Mouse (Mus musculus) ES-E14 (cell line): ENCODE data around the gene Rgs1.

Experiments used
- CHD2 ChIP-seq: IDR thresholded peaks from 2 replicates; pipeline ENCODE4 v1.6.1; 2014; ENCODE audit warnings: mild to moderate bottlenecking, low read depth, low read length, inconsistent platforms
- HCFC1 ChIP-seq: IDR thresholded peaks from 2 replicates; pipeline ENCODE4 v1.6.1; 2012; ENCODE audit warnings: low read length, inconsistent platforms, borderline replicate concordance; ENCODE audit not compliant: insufficient read depth
- MAFK ChIP-seq: IDR thresholded peaks from 2 replicates; pipeline ENCODE4 v1.6.1; 2014; ENCODE audit warnings: mild to moderate bottlenecking, low read depth, low read length, inconsistent platforms; ENCODE audit not compliant: insufficient read depth
- ZC3H11A ChIP-seq: IDR thresholded peaks from 2 replicates; pipeline ENCODE4 v1.6.1; 2012; ENCODE audit warnings: low read depth, mild to moderate bottlenecking, inconsistent platforms, low read length, borderline replicate concordance
- ZNF384 ChIP-seq: IDR thresholded peaks from 2 replicates; pipeline ENCODE4 v1.6.1; 2012; ENCODE audit warnings: low read depth, low read length, inconsistent platforms

- TF ChIP-seq MAFK, result no peak
- no peak for TF ChIP-seq ZNF384
- TF ChIP-seq HCFC1, result no peak
- TF ChIP-seq CHD2, result no peak
- no peak for TF ChIP-seq ZC3H11A
Measured at GRCm38 (mm10) chr1:144248206-144248605, 836 bp downstream of the Rgs1 start.
